Mouse (Mus musculus) intestine, postnatal 0 days (tissue): ENCODE measurements around the gene Rab11fip5. TPM values are rescaled to one million over a fixed set of nuclear protein-coding genes. Genes with fewer than 3 reads are reported as not detected.

Source experiments
- ATAC-seq: fragments of 200-750 bp; cut with Nextera tagmentation; 2 replicates; pipeline ENCODE4 v1.8.0; 2017; ENCODE audit warnings: mild to moderate bottlenecking, moderate TSS enrichment, moderate library complexity
- H3K27ac ChIP-seq: fragments of 300-500 bp; sonication (generic); 2 replicates; pipeline ENCODE4 v1.5.1; 2014; ENCODE audit warnings: mild to moderate bottlenecking, low read depth, low read length, moderate library complexity
- H3K27me3 ChIP-seq: fragments of 300-500 bp; sonication (generic); replicated peaks from 2 replicates; pipeline ENCODE4 v1.6.1; 2014; ENCODE audit warnings: low read length, mixed read lengths; ENCODE audit not compliant: control insufficient read depth, insufficient read depth
- H3K36me3 ChIP-seq: fragments of 300-500 bp; sonication (generic); 2 replicates; pipeline ENCODE4 v1.6.1; 2014; ENCODE audit warnings: mild to moderate bottlenecking, moderate library complexity; ENCODE audit not compliant: control insufficient read depth, insufficient read depth
- H3K4me1 ChIP-seq: fragments of 300-500 bp; sonication (generic); replicated peaks from 2 replicates; pipeline ENCODE4 v1.6.1; 2014; ENCODE audit warnings: antibody characterized with exemption, low read length, mixed read lengths; ENCODE audit not compliant: control insufficient read depth, insufficient read depth
- H3K4me2 ChIP-seq: fragments of 300-500 bp; sonication (generic); replicated peaks from 2 replicates; pipeline ENCODE4 v1.6.1; 2014; ENCODE audit warnings: low read depth, mild to moderate bottlenecking, moderate library complexity
- H3K4me3 ChIP-seq: fragments of 300-500 bp; sonication (generic); 2 replicates; pipeline ENCODE4 v1.5.1; 2014; ENCODE audit warnings: low read depth, low read length
- H3K9ac ChIP-seq: fragments of 300-500 bp; sonication (generic); 2 replicates; pipeline ENCODE4 v1.6.1; 2014; ENCODE audit warnings: mild to moderate bottlenecking, low read depth, low read length
- H3K9me3 ChIP-seq: fragments of 300-500 bp; sonication (generic); 2 replicates; pipeline ENCODE4 v1.6.1; 2016; ENCODE audit warnings: mixed run types; ENCODE audit not compliant: control insufficient read depth
- CTCF ChIP-seq: sonication (generic); IDR thresholded peaks from 2 replicates; pipeline ENCODE4 v1.5.1; 2016; ENCODE audit warnings: low read depth, mild to moderate bottlenecking, control low read depth, antibody characterized with exemption, moderate library complexity
- WGBS: fragments of 180-500 bp; shearing (Covaris S2); extraction: QIAGEN DNeasy Blood & Tissue Kit; methylation state at CpG from one replicate; pipeline ENCODE4 v1.1.7; 2014; 5-methylcytosine and 5-hydroxymethylcytosine counted together
- polyA plus RNA-seq: library from polyadenylated mRNA; unstranded; fragments of >200 nt; fragmentation: Nextera tagmentation; extraction: Ambion mirVana; gene quantifications from 2 replicates; pipeline ENCODE4 v1.2.1, GENCODE M21; 2015

The Rab11fip5 gene
- polyA plus RNA-seq, 1 experiment from 2014 or later: 30.5 TPM

DNA sequence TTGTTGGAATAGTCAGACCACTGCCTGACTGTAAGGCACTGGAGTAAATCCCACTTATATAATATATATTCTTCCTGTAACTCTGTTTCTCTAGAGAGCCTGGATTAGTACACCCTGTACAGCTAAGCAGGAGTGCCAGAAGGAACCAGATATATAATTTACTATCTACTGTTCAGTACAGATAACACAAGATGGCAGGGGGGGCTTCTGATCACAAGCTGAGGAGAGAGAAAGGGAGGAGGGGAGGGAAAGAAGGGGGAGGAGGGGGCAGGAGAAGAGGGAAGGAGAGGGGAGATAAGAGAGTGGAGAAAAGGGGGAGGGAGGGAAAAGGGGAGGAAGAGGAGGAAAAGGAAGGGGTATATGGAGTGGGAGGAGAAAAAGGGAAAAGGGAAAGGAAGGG is 68.6 kb downstream of the Rab11fip5 start:
- H3K9me3 ChIP-seq: no peaks in the 10 kb centered on the region
- no peak for ATAC-seq
- H3K27ac ChIP-seq: no peak overlapping the region
- no peak for TF ChIP-seq CTCF
- H3K4me3 ChIP-seq: no peak overlapping the region
- H3K4me1 ChIP-seq: no peaks in the 10 kb centered on the region; the same call in 1 of the 2 replicates
- no peaks in the 10 kb centered on the region for H3K27me3 ChIP-seq
- no peaks in the 10 kb centered on the region for H3K36me3 ChIP-seq
- H3K9ac ChIP-seq: no peak overlapping the region
- no peak overlapping the region for H3K4me2 ChIP-seq

DNA sequence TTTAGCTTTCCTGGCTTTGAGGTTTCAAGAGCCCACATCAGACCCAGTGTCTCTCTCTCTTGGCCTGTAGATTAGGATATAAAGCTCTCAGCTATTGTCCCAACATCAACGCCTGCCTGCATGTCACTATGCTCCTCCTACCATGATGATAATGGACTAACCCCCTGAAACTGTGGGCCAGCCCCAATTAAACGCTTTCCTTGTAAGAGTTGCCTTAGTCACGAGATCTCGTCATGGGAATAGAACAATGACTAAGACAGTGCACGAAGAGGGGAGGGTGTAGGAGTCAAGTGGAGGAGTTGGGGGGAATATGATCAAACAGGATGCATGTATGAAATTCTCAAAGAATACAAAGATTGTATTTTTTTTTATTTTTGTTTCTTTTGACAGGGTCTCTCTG is 69.5 kb downstream of the Rab11fip5 start:
- Histone ChIP-seq H3K9me3 (no peaks in the 10 kb centered on the region), H3K36me3 (no peaks in the 10 kb centered on the region), H3K4me1 (no peaks in the 10 kb centered on the region; the same call in 1 of the 2 replicates), H3K4me2 (no peak overlapping the region), H3K9ac (no peak overlapping the region), H3K27me3 (no peaks in the 10 kb centered on the region), H3K4me3 (no peak overlapping the region), H3K27ac (no peak overlapping the region)
- no peak for TF ChIP-seq CTCF
- WGBS: 83% methylated on average over 5 of the region's 5 CpGs
- no peak for ATAC-seq

GRCm38 (mm10) chr6:85302326-85303055 is 71.9 kb downstream of the Rab11fip5 start:
- WGBS: 76% methylated on average over 3 of the region's 3 CpGs
- H3K9me3 ChIP-seq: no peaks in the 10 kb centered on the region
- no peak overlapping the region for H3K4me2 ChIP-seq
- no peak for ATAC-seq
- H3K9ac ChIP-seq: no peak overlapping the region
- no peaks in the 10 kb centered on the region; the same call in 1 of the 2 replicates for H3K4me1 ChIP-seq
- TF ChIP-seq CTCF: no peak
- H3K4me3 ChIP-seq: no peak overlapping the region
- no peaks in the 10 kb centered on the region for H3K36me3 ChIP-seq
- H3K27ac ChIP-seq: no peak overlapping the region
- no peaks in the 10 kb centered on the region for H3K27me3 ChIP-seq

- 64% methylated on average over 7 of the region's 7 CpGs for WGBS
- Histone ChIP-seq H3K4me2 (no peak overlapping the region), H3K9ac (no peak overlapping the region), H3K27ac (peak overlapping the region; percentile 77), H3K4me3 (no peak overlapping the region), H3K36me3 (no peaks in the 10 kb centered on the region), H3K9me3 (no peaks in the 10 kb centered on the region), H3K4me1 (no peaks in the 10 kb centered on the region), H3K27me3 (no peaks in the 10 kb centered on the region)
- ATAC-seq: peak; percentile 96
- TF ChIP-seq CTCF: peak; percentile 48
Observed at GRCm38 (mm10) chr6:85295384-85296167, 78.9 kb downstream of the Rab11fip5 start.

DNA sequence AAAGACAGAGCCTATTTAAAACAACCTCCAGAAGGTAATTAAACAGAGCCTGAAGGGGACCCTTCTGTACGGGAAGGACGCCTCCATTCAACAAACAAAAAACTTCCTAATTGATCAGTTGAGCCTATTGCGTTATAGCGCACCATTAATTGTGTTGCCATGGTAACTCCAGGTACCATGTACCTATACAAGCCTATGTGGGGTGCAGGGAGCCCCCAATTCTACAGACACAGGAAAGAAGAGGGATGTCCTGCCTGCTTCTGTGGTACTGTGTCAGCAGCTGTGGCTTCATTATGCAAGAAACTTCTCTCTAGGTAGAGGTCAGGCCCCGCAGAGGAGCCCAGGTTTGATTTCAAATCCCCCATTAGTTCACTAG is 80.4 kb downstream of the Rab11fip5 start:
- no peak for TF ChIP-seq CTCF
- no peak for ATAC-seq
- Histone ChIP-seq H3K4me3 (no peak overlapping the region), H3K9me3 (no peaks in the 10 kb centered on the region), H3K4me1 (no peaks in the 10 kb centered on the region), H3K9ac (no peak overlapping the region), H3K4me2 (no peak overlapping the region), H3K27ac (no peak overlapping the region), H3K36me3 (no peaks in the 10 kb centered on the region), H3K27me3 (no peaks in the 10 kb centered on the region)
- WGBS: 66% methylated on average over 5 of the region's 5 CpGs

GRCm38 (mm10) chr6:85293255-85294003 is 81.0 kb downstream of the Rab11fip5 start:
- no peaks in the 10 kb centered on the region for H3K27me3 ChIP-seq
- H3K36me3 ChIP-seq: no peaks in the 10 kb centered on the region
- no peak for TF ChIP-seq CTCF
- no peaks in the 10 kb centered on the region for H3K9me3 ChIP-seq
- no peak overlapping the region for H3K27ac ChIP-seq
- H3K4me1 ChIP-seq: no peaks in the 10 kb centered on the region
- no peak overlapping the region for H3K4me3 ChIP-seq
- 49% methylated on average over 10 of the region's 10 CpGs for WGBS
- ATAC-seq: peak; percentile 42; the same call in 1 of the 2 replicates
- no peak overlapping the region for H3K9ac ChIP-seq
- no peak overlapping the region for H3K4me2 ChIP-seq
